Mouse (Mus musculus) hindbrain, embryonic 11.5 days (tissue): ENCODE data around the gene Cd70. TPM values are rescaled to one million over a fixed set of nuclear protein-coding genes. Genes with fewer than 3 reads are reported as not detected.
"Not testable (repeated sequence)": the region's sequence is repeated elsewhere in the genome, so short reads cannot be mapped to it uniquely, and the experiment has no call there.

Source experiments
- ATAC-seq: fragments of 200-750 bp; cut with Nextera tagmentation; 2 replicates; pipeline ENCODE4 v1.8.0; 2017; ENCODE audit warnings: mild to moderate bottlenecking, moderate TSS enrichment, moderate library complexity; ENCODE audit not compliant: low FRiP score
- DNase-seq: peaks from one replicate; pipeline ENCODE4 v3.0.0-alpha.2; 2015; ENCODE audit warnings: low spot score
- H3K27ac ChIP-seq: fragments of 300-500 bp; sonication (generic); 2 replicates; pipeline ENCODE4 v1.5.1; 2014; ENCODE audit warnings: mild to moderate bottlenecking, low read depth, low read length
- H3K27me3 ChIP-seq: fragments of 300-500 bp; sonication (generic); 2 replicates; pipeline ENCODE4 v1.6.1; 2014; ENCODE audit warnings: mild to moderate bottlenecking, low read length, moderate library complexity, mixed read lengths; ENCODE audit not compliant: control insufficient read depth, insufficient read depth
- H3K36me3 ChIP-seq: fragments of 300-500 bp; sonication (generic); 2 replicates; pipeline ENCODE4 v1.6.1; 2014; ENCODE audit warnings: mild to moderate bottlenecking, low read length, moderate library complexity, mixed read lengths; ENCODE audit not compliant: control insufficient read depth, insufficient read depth
- H3K4me1 ChIP-seq: fragments of 300-500 bp; sonication (generic); replicated peaks from 2 replicates; pipeline ENCODE4 v1.6.1; 2014; ENCODE audit warnings: low read length, mixed read lengths; ENCODE audit not compliant: control insufficient read depth, insufficient read depth
- H3K4me2 ChIP-seq: fragments of 300-500 bp; sonication (generic); replicated peaks from 2 replicates; pipeline ENCODE4 v1.6.1; 2014; ENCODE audit warnings: mild to moderate bottlenecking, low read depth, low read length
- H3K4me3 ChIP-seq: fragments of 300-500 bp; sonication (generic); 2 replicates; pipeline ENCODE4 v1.5.1; 2014; ENCODE audit warnings: low read depth, low read length
- H3K9ac ChIP-seq: fragments of 300-500 bp; sonication (generic); 2 replicates; pipeline ENCODE4 v1.6.1; 2014; ENCODE audit warnings: low read depth, low read length
- H3K9me3 ChIP-seq: fragments of 300-500 bp; sonication (generic); 2 replicates; pipeline ENCODE4 v1.6.1; 2016; ENCODE audit warnings: low read length; ENCODE audit not compliant: control insufficient read depth
- WGBS: fragments of 180-500 bp; shearing (Covaris S2); extraction: QIAGEN DNeasy Blood & Tissue Kit; methylation state at CpG from one replicate; pipeline ENCODE4 v1.1.7; 2014; 5-methylcytosine and 5-hydroxymethylcytosine counted together
- polyA plus RNA-seq: library from polyadenylated mRNA; unstranded; fragments of >200 nt; fragmentation: Nextera tagmentation; extraction: Ambion mirVana; gene quantifications from 2 replicates; pipeline ENCODE4 v1.2.1, GENCODE M21; 2014

The Cd70 gene
- polyA plus RNA-seq, 1 experiment from 2014 or later = 0.28 TPM

DNA sequence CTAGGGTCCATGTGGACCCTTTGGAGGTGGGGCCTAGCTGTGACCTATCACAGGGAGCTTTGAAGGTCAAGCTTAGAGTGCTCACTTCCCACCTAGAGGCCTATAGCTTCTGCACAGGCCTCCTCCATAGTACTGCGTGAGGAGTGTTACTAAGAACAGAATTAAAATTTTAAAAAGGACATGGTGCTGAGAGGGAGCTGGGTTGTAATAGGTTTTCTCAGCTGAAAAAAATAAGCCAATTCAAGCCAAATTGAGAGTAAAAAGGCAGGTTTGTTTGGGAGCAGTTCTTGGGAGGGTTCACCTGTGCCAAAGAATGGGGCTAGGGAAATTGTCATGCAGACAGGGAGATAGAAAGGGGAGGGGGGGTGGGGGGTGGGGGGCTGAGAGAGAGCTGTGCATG is 4.5 kb downstream of the Cd70 start:
- Histone ChIP-seq H3K4me1 (no peaks in the 10 kb centered on the region; the same call in 1 of the 2 replicates), H3K9ac (no peak overlapping the region), H3K4me2 (no peak overlapping the region), H3K9me3 (no peaks in the 10 kb centered on the region), H3K36me3 (no peaks in the 10 kb centered on the region), H3K27me3 (peaks cover 19% of the 10 kb centered on the region), H3K27ac (no peak overlapping the region), H3K4me3 (no peak overlapping the region)
- 68% methylated on average over 1 of the region's 1 CpGs for WGBS
- ATAC-seq (no peak), DNase-seq (no peak)

- Histone ChIP-seq H3K9me3 (no peaks in the 10 kb centered on the region), H3K4me2 (no peak overlapping the region), H3K27ac (no peak overlapping the region), H3K27me3 (peaks cover 7% of the 10 kb centered on the region), H3K36me3 (no peaks in the 10 kb centered on the region), H3K9ac (no peak overlapping the region), H3K4me1 (no peaks in the 10 kb centered on the region; the same call in 1 of the 2 replicates), H3K4me3 (no peak overlapping the region)
- WGBS = 87% methylated on average over 3 of the region's 3 CpGs
- ATAC-seq (no peak), DNase-seq (no peak)
Observed at GRCm38 (mm10) chr17:57143704-57144103, 5.9 kb downstream of the Cd70 start.

GRCm38 (mm10) chr17:57139708-57140107 is 9.9 kb downstream of the Cd70 start:
- ATAC-seq (no peak), DNase-seq (no peak)
- Histone ChIP-seq H3K36me3 (no peaks in the 10 kb centered on the region), H3K27ac (no peak overlapping the region), H3K4me2 (no peak overlapping the region), H3K4me3 (no peak overlapping the region), H3K4me1 (no peaks in the 10 kb centered on the region), H3K27me3 (no peaks in the 10 kb centered on the region), H3K9ac (no peak overlapping the region), H3K9me3 (no peaks in the 10 kb centered on the region)
- 84% methylated on average over 3 of the region's 3 CpGs for WGBS

GRCm38 (mm10) chr17:57138676-57139075 is 10.9 kb downstream of the Cd70 start:
- DNase-seq = no peak
- Histone ChIP-seq H3K27me3 (no peaks in the 10 kb centered on the region), H3K9ac (no peak overlapping the region), H3K36me3 (no peaks in the 10 kb centered on the region), H3K4me2 (no peak overlapping the region), H3K4me1 (no peaks in the 10 kb centered on the region), H3K9me3 (no peaks in the 10 kb centered on the region), H3K27ac (no peak overlapping the region), H3K4me3 (no peak overlapping the region)
- 86% methylated on average over 4 of the region's 4 CpGs for WGBS
- ATAC-seq = no peak

GRCm38 (mm10) chr17:57135635-57136034 is 13.9 kb downstream of the Cd70 start:
- WGBS = 83% methylated on average over 3 of the region's 3 CpGs
- H3K4me2 ChIP-seq = no peak overlapping the region
- H3K4me1 ChIP-seq = no peaks in the 10 kb centered on the region
- no peaks in the 10 kb centered on the region for H3K27me3 ChIP-seq
- H3K4me3 ChIP-seq = no peak overlapping the region
- ATAC-seq = no peak
- H3K27ac ChIP-seq = no peak overlapping the region
- H3K9me3 ChIP-seq = no peaks in the 10 kb centered on the region
- no peak overlapping the region for H3K9ac ChIP-seq
- H3K36me3 ChIP-seq = no peaks in the 10 kb centered on the region
- DNase-seq = no peak

GRCm38 (mm10) chr17:57134693-57135092 is 14.9 kb downstream of the Cd70 start:
- Histone ChIP-seq H3K4me2 (no peak overlapping the region), H3K9ac (no peak overlapping the region), H3K27ac (no peak overlapping the region), H3K27me3 (no peaks in the 10 kb centered on the region), H3K36me3 (no peaks in the 10 kb centered on the region), H3K4me3 (no peak overlapping the region), H3K4me1 (no peaks in the 10 kb centered on the region), H3K9me3 (no peaks in the 10 kb centered on the region)
- no peak for DNase-seq
- WGBS = 94% methylated on average over 2 of the region's 2 CpGs
- no peak for ATAC-seq

DNA sequence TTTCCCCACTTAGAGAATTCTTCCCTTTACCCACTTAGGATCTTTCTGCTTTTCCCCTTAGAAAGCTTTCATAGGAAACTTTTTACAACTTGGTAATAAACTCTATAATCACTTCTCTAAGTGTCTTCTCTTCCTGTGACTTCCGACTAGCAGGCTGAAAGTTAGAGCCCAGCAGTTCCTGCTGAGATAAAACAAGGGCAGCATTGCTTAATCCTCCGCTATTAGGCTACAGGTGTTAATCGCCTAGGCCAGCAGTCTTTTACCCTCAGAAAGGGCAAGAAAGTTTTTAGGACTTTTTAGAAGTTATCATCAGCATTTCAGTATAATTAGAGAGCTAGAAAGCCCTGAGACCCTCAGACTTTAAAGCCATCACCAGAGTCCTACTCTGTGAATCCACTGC is 15.6 kb downstream of the Cd70 start:
- not testable (repeated sequence) for H3K9ac ChIP-seq, H3K27me3 ChIP-seq, H3K4me3 ChIP-seq, H3K4me2 ChIP-seq, ATAC-seq, H3K9me3 ChIP-seq, H3K4me1 ChIP-seq, DNase-seq, H3K27ac ChIP-seq, H3K36me3 ChIP-seq
- WGBS = 37% methylated on average over 3 of the region's 3 CpGs

GRCm38 (mm10) chr17:57131793-57132192 is 17.8 kb downstream of the Cd70 start:
- H3K27me3 ChIP-seq = no peaks in the 10 kb centered on the region
- no peak overlapping the region for H3K27ac ChIP-seq
- ATAC-seq = no peak
- H3K36me3 ChIP-seq = no peaks in the 10 kb centered on the region
- no peak for DNase-seq
- H3K9ac ChIP-seq = no peak overlapping the region
- no peaks in the 10 kb centered on the region for H3K4me1 ChIP-seq
- no peaks in the 10 kb centered on the region for H3K9me3 ChIP-seq
- WGBS = 79% methylated on average over 1 of the region's 1 CpGs
- H3K4me2 ChIP-seq = no peak overlapping the region
- no peak overlapping the region for H3K4me3 ChIP-seq

DNA sequence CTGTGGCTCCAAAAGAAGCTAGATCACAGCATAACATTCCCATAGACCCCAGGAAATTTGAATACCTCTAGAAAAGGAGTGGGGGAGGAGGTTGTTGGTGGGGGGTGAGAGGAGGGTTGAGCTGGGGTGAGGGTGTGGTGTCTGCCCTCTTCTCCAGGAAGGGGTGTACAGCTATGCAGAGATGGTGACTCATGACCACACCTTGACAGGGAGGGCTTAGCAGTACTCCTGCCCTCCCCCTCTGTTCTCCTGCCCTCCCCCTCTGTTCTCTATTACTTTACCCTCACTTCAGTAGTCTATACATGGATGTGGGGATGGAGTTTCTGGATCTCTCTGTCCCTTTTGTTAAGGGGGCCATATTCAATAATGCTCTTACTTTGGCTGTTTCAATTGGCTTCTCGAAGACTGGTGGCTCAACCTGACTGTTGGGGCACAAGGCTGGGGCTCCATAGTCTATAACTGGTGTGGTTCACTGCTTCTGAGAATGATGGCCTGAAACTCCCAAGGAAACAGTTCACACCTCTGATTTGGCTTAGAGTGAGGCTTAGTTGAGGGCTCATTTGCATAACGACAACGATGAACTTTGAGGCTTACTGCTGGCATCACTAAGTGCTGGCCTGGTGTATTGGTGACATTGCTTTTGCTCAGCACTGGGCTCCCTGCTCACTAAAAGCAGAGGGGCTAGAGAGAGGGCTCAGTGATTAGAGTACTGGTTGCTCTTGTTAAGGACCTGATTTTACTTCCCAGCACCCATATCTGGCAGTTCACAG is 23.5 kb downstream of the Cd70 start:
- no peak for ATAC-seq
- H3K9me3 ChIP-seq = no peaks in the 10 kb centered on the region

More for the DNA sequence above, 23.5 kb downstream of the Cd70 start:
- DNase-seq = no peak
- Histone ChIP-seq H3K9ac (no peak overlapping the region), H3K36me3 (no peaks in the 10 kb centered on the region), H3K4me2 (no peak overlapping the region), H3K4me1 (no peaks in the 10 kb centered on the region), H3K4me3 (no peak overlapping the region), H3K27me3 (no peaks in the 10 kb centered on the region), H3K27ac (no peak overlapping the region)
- WGBS = 79% methylated on average over 3 of the region's 3 CpGs
